Mouse (Mus musculus): Measurements from ENCODE around the gene Gm11032. TPM values are rescaled to one million over a fixed set of nuclear protein-coding genes. Genes with fewer than 3 reads are reported as not detected.

Gene Gm11032
- total RNA-seq, 2 experiments from 2014 or later = not detected

Other genes with a start within 250 kb of the Gm11032 start
- gene Hormad2, start 179.0 kb upstream of the Gm11032 start, total RNA-seq (2021) = not detected
- gene Mtmr3, start 25.2 kb upstream of the Gm11032 start, total RNA-seq (2021) = 10 to 100 TPM; 59.0 to 62.6 TPM
- 10 to 100 TPM; 23.7 to 24.4 TPM for gene Ascc2, start 17.7 kb downstream of the Gm11032 start, total RNA-seq (2021)
- 100 to 1,000 TPM; 436 to 483 TPM for gene Uqcr10, start 84.3 kb downstream of the Gm11032 start, total RNA-seq (2021)
- 10 to 100 TPM; 31.6 to 38.2 TPM for gene Zmat5, start 84.6 kb downstream of the Gm11032 start, total RNA-seq (2021)
- 10 to 100 TPM; 59.4 to 62.2 TPM for gene Cabp7, start 126.7 kb downstream of the Gm11032 start, total RNA-seq (2021)
- 100 to 1,000 TPM; 187 to 188 TPM for gene Nf2, start 229.5 kb downstream of the Gm11032 start, total RNA-seq (2021)